Mouse (Mus musculus): ENCODE measurements at regions not wholly inside any gene's neighbourhood (a gene's known extent, or its start where the extent isn't known, plus 50 kb on each side); places are given as distances from the start of the nearest gene placed in this dataset.

DNA sequence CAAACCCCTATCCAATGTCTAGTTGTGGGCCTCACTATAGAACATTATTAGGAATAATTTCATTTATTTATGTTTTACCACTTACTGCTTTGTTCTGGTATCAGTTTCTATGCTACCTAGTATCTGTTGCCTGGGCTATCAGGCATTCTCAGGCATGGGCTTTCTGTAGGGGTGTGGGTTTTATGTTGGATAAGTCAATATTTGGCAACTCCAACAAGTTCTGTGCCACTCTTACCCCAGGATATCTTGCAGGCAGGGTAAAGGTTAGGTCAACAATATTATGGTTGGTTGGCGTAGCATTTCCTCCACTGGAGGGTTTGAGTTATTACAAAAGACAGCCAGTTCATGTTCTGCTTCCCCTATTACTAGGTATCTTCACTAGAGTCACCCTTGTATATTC, 65.8 kb downstream of the Smim10l1 start:
- DNase-seq: no peak
- intact Hi-C loops (cut with DNase I): no loop called here

DNA sequence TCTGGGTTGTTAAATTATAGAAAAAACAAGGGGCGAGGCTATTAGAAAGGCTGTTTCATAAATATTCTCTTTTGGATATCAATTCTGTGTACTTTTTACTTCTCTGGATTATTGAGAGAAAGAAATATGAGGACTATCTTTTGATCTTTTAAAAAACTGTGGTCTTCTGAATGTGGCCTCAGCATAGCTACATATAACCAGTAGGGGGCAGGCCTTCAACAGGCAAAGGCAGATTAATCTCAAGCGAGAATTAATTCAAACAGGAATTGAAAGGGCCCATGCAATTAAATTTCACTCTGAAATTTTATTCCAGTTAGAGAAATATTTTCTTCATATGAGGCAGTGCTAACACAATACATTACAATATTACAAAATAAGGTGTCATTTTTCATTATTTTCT, 66.6 kb downstream of the Smim10l1 start:
- no peak for DNase-seq
- intact Hi-C loops (cut with DNase I): no loop called here

DNA sequence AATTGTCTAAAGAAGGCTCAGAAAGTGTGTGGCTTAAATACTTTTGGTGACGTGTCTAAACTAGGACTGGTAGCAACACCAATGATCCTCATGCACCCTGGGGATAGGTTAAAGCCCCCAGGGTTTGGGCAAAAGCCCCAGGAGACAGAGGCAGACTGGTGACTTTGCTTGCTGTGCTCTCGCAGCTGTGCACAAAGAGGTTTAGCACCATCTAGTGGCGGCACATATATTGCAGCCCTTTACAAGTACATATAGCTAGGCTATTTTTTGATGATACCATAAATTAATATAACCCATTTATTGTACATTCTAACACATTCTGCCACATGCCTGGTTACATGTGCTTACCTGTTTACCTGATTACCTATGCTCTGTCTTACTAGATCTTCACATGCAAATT, 85.8 kb upstream of the 5530400C23Rik start:
- DNase-seq: peak; percentile 39 to 62
- intact Hi-C loops (cut with DNase I): loop anchor here (2.0 to 5.0 kb wide), 2 partner anchors 557 to 1694 kb away; no protein-coding TSS in a partner anchor

Small RNA genes in the stretch of these regions (microRNA-seq; reads per million reads assigned to microRNA genes)
- gene Gm23403 (0 reads per million in 2 experiments), gene Gm25019 (0 reads per million in 2 experiments)
